Mouse (Mus musculus): ENCODE measurements around the gene Sorcs3. TPM values are rescaled to one million over a fixed set of nuclear protein-coding genes. Genes with fewer than 3 reads are reported as not detected.
A peak's percentile ranks its signal among the peaks of the same experiment; 100 is the strongest.

The Sorcs3 gene
- total RNA-seq, 2 experiments from 2014 or later, result 0.06 to 0.18 TPM

DNA sequence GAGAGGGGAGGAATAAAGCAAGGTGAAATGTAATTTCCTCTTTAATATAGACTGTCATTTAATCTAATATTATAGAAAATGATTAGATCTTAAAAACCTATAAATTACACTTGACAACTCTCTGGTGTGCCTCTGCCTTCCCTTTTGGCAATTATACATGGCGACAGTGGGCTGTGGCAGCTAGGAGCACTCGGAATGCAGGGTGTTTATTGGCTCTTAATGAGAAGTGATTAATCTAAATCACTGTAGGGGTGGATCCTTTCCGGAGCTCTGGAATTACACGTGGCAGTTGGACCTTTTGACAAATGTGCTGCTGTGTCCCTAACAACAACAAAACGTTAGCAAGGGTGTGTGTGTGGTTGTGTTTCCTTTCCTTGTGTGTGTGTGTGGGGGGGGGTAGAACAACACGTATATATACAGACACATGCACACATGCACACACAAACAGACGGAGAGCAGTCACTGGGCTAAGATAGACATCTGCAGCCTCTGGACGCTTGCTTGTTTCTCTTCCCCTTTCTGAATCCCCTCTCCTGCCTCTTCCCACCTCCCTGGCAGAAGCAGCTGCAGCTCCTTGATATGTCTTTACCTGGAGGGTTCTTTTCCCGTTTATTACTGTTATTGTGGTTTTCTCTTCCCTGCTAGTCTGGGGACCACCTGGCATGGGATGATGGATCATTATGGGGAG is 318.8 kb downstream of the Sorcs3 start:
- DNase-seq, result no peak

DNA sequence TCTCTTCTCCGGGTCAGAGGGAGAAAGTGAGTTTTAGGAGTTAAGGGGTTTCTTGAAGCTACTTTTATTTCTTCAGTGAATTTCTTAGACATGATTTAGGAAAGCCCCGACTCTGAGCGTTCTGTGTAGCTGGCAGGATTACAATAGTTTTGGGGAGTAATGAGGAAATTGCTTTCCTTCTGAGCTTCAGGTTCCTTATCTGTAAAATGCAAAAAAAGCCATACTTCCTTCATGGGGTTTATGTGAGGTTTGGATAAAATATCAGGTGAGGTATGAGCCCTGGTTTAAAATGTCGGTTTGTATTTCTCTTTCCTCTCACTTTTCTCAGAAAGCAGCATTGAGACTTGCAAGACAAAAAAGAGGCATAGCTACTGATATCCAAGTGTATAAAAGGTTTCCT is 327.8 kb downstream of the Sorcs3 start:
- no peak for DNase-seq

DNA sequence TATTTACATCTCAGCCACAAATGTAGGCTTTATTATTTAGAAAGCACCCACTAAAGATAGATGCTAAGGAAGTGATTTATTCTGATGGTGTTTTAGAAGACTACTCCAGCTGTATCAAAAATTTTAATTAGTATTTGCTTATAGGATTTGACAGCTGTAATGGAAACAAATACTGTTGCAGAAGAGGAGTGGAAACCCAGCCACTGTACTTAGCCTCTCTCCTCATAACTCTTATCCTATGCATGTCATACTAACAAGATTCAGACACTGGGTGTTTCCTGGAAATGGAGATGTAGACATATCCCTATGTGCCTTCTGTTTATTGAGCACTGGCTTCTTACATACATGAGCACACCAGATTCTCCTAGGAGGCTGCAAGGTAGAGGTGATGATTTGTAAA is 338.5 kb downstream of the Sorcs3 start:
- DNase-seq, result no peak

DNA sequence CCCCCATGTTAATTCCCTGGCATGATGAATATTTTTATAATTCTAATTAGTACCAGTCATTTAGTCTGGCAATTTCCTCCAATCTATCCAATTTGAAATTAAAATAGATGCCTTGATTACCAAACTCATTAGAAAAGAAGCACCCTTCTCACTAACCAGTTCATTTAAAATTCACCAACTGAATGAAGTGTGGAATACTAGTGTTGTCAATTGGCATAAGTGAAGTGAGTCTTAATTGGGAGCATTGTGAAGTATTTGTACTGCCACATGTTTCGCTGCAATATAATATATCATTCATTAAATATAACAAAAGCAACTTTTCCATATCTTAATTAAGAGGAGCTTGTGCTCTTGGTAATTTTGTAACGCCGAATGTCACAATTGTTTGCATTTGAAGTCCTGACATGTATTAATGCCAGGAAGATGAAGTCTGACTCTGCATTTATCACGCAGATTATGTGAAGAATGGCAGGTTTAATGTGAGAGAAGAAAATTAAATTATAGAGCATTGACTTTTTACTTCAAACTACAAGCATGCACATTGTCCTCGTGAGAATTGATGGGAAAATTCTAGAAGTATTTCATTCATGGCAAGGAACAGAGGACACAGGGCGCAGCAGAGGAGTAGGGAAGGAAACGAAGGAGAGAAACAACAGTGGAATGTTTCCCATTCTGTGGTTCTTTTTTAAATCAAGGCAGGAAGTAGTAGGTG is 339.8 kb downstream of the Sorcs3 start:
- no peak for DNase-seq

DNA sequence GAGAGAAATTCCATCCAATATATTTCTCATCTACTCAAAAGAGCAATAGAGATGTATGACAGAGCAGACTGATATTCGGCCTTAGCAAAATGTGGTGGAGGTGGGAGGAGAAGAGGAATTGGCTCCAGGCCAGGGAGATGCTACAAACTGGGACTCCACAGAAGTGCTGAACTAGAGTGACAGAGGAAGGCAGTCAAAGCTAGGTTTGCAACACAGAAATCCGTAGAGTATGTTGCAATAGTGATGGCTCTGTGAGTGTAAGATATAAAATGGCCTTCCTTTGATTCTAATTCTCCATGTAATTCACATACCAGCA is 340.3 kb downstream of the Sorcs3 start:
- DNase-seq, result no peak

DNA sequence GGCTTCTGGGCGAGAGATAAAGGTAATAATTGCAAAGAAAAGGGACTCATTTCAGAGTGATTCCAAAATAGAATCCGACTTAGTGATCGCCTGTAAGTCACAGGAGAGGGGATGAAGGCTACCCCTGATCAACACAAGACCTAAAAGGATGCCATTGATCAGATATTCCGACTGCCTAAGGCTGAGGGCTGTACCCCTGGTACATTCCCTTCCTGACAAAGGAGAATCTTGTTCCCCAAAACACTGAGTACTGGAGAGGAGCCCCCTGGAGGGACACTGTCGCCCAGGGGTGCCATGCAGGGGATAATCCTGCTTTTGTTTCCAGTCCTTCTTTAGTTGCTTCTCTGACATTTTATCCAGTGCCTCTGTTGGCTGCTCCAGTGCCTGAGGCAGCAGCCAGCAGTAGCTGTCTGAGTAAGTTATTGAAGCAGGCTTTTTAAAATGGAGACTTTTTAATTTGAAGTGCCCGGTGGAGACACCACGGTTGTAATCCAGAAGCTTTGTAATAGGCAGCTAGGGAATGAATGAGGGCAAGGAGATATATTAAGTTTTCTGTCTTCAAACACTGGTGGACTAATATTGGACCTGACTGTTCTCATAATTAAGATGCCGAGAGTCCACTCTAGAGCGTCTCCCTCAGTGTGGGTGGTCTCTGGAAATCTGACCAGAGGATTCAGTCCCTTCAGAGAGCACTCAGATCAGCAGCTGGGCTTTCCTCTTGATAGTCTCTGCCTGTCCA is 342.5 kb downstream of the Sorcs3 start:
- no peak for DNase-seq

DNA sequence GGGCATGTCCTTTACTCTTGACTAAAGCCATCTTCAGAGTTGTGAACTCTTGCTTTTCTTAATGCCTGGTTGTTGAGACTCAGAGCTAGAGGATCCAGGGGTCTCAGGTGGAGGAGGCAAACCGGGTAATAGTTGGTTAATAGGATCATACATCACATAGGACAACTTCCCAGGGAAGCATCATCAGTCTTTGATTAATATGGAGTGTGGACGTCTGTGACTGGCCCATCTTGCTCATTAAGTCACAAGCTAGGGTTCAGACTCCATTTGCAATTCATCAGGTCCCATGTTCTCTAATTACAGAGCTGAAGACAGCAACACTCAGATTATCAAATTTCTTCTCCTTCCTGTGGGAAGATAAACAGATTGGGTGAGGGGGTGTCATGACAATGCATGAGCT is 353.6 kb downstream of the Sorcs3 start:
- DNase-seq, result no peak

DNA sequence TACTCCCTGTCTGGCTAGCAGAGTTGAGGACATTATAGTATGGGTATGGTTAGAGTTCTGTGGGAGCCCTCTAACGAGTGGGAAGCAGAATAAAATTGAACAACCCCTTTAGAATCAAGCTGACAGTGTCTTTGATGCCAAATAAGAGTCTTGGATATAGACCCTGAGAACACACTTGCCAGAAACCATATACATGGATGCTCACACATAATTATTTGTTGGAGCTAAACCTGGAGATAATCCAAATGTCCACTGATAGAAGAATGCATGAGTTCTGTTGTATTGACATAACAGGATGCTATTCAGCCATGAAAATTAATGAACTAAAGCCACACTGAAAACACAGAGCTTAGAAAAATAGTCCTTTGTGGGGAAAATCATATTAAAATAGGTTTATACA is 369.9 kb downstream of the Sorcs3 start:
- no peak for DNase-seq

DNA sequence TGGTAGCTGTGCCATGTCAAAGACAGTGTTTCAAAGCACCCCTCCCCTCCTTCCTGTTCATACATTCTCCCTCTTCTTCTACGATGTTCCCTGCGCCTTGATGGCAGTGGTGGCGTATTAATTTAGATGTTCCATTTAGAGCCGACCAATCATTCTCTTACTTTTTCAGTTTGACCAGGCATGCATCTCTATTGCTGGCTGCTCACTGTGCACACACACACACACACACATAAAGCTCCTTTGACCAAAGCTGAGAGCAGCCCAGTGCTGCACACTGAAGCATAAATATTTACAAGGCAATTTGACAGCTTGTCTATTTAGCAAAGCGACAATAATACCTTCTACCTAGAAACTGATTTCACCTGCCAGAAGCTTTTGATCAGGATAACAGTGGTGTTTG is 371.3 kb downstream of the Sorcs3 start:
- no peak for DNase-seq

DNA sequence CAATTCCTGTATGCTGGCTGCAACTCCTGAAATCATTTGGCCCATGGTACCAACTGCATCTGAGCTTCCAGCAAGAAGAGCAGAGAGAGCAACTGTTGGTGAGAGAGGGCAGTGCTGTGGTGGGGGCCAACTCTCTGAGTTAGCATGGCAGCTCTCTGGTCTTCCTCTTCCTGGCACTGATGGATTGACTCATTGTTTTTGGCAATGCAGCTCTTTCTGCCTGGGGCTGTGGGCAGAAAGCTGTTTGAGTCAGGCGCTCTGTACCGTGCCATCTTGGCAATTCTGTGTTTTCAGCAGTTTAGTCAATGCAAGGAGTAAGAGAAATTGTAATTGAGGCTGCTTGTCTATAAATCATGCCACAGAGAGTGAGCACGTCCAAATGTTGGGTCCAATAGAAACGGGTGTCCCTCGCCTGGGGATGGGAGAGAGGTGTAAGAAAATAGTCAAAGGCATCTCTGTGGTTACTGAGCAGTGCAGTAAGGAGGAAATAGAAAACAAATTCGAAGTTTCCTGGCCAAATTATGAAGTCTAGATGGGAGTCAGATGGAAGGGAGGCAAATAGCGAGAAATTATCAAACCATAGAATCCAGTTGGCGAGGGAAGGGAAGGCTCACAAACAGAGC is 379.2 kb downstream of the Sorcs3 start:
- no peak for DNase-seq

DNA sequence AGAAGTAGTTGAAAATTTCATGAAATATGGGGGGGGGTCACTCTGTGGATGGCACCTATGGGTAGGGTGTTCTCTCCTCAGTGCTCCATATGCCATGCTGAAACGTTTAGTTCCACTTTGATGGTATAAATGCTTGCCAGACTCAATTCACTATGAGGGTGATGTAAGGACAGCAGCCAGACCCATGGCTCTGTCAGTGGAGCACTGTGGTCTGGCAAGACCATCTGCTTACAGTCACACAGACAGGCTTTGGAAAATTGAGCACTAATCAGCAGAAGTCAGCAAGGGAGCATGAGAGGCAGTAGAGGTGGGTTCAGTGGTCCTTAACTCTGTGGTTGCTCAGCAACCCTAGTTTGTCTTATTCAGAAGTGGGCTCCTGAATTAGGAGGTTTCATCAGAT is 411.1 kb downstream of the Sorcs3 start:
- DNase-seq, result no peak

DNA sequence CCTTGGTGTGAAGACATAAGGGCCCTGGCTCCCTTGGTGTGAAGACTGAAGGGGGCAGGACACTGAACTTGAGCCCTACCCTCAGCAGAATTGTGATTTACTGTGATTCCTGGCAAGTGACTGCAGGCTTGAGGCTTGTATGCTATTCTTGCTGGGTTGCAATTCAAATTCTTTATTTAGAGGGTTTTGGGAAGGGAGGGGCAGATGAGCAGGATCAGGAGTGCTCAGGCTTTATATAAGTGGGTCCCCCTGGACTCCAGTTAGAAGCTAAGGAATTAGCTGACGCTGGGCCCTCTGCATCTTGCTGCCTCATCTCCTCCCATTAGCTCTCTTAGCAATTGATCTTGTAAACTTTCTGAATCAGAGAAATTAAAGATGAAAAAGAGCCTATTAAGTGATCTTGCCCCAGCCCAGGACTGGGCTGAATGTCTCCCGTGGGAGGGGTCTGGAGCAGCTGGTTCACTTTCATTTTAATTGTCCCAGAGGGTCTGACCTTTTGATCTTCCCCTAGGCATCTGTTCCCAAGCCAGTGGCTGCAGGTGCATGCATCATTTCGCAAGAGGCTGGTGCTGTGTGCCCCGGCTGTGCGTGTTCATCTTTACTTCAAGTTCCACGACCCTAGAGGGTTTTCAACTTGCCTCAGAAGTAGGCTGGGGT is 425.0 kb downstream of the Sorcs3 start:
- DNase-seq, result no peak

DNA sequence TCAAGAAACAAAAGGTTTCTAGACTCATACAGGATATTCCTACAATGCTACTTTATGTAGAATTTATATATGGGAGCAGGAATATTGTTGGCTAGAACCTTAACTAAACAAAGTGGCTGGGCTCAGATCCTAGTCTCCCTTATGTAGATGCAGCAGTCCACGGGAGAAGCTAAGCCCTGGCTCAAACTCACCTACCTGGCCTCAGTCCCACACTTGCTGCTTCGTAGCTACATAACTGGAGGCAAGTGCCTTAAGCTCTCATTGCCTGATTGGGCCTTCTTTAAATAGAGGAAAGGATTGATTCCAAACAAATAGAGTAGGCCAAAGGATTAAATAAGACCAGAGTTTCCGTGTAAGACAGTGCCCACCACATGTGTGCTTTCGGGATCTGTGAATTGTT is 436.7 kb downstream of the Sorcs3 start:
- no peak for DNase-seq

DNA sequence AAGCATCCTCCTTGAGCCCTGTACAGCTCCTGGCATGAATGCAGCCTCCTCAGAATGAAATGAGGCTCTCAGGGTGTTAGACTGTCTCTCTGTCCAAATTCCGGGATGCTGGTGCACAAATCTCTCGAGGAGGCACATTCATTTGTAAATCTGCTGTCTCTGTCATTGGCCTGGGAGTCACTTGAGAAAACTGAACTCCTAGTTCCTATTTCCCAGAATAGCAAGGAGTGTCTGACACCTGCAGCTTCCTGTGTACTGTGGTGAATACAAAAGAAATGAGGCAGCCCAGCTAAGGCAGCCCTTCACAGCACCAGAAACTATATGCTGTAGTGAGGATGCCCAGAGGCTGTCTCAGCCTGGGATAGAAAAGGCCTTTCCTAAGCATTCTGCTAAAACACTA is 444.1 kb downstream of the Sorcs3 start:
- DNase-seq, result no peak

DNA sequence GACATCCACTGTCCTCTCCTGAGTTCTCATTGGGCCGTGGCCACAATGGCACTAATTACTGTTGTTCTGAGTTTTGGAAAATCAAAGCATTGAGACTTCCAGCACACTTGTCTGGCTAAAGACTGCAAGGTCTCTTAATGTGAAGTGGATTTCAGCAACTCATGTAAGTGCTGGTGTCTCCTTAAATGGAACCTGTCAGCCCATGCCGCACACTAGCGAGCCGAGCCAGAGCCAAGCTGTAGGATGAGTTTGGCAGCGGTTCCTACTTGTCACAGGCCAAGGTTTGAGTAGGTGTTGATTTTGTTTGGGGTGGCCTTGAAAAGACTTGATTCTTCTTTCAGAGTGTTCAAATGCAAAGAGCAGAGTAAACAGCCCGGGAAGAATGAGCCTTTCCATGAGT is 445.8 kb downstream of the Sorcs3 start:
- DNase-seq, result no peak

DNA sequence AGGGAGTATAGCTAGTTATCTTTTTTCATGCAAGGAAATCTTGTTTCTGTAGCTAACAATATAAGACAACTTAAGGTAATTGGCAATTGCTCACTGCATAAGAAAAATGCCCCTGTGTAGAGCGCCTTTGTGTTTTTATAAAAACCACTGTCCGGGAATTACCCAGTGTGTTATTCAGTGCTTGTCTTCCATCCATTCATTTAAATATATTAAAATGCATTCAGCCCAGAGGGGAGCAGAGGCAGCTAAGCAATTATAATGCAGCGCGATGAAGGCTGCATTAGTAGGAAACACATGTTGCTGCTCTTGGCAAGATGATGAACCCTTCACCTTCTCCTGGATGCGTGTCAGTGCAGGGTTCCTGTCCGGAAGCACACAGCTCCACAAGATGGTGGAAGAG is 454.4 kb downstream of the Sorcs3 start:
- no peak for DNase-seq

DNA sequence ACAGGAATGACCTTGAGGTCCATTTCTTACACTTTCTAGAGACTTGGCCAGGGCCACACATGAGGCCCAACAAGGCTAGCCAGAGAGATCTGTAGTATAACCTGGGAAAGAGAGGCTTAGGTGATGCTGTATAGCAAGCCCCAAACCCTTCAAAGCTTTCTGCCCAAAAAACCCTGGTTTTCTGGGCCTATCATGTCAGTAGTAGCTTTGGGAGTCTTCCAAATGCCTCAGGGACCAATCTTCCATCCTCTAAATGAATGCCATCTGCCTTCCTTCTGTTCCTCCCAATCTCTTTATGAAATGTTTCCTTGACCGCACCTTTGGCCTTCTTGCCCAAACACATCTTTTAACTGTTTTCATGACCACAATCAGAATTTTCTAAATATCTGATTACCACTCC is 474.1 kb downstream of the Sorcs3 start:
- no peak for DNase-seq

DNA sequence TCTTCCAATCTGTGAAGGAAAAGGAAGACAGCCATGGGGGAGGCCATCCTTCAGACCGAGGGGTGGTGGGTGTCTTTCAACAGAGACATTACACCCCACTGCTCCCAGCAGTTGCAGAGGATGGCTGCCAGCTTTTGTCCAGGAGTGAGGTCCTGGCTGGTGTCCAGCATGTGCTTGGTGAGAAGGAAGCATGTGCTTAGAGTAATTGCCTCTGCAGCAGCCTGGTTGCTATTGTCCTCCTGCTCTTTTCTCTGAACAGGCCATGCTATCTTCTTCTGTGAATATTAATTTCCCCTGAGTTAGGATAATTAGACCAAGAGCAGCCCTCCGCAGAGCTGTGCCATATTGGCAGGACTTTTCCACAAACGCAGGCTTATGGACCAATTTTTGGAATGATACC is 476.7 kb downstream of the Sorcs3 start:
- peak; percentile 10 for DNase-seq

DNA sequence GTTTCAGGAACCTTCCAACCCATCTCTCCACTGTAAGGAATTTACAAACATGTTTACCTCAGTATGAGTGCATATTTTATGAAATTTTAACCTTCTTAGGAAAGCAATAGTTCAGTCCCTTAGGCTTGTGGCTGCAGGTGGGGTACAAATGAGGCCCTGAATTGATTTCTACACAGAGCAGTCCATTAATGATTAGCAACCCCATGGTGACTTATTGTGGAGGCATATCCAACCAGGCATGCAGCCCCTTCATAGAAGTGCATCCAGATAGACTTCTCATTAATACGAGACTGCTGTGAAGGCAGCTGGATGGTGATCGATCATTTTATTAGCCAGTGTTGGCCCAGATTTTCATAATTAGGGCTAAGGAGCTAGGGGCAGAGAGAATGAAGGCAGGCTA is 480.5 kb downstream of the Sorcs3 start:
- DNase-seq, result no peak

DNA sequence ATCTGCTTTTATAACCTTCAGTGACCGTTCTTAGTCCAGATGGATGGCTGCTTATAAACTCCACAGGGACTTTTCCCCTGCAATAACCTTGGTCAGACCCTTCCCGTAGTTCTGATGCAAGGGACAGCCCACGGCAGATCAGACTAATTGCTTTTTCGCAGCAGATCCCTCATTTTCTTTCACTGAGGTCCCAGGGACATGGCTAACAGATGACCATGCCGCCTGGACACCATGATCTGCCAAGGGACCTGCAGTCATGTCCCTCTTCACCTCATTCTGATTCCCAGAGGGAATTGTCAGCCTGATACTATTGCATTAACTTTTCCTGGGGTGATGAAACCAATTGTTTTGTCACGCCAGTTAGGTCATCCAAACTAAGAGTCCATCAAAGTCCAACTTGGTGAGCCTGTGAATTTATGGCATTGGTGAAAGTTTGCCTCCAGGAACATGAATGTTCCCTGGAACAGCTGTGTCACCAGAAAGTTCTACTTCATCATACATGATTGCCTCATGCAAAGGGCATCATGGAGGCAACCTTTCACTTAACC is 494.4 kb downstream of the Sorcs3 start:
- peak; percentile 2 for DNase-seq

DNA sequence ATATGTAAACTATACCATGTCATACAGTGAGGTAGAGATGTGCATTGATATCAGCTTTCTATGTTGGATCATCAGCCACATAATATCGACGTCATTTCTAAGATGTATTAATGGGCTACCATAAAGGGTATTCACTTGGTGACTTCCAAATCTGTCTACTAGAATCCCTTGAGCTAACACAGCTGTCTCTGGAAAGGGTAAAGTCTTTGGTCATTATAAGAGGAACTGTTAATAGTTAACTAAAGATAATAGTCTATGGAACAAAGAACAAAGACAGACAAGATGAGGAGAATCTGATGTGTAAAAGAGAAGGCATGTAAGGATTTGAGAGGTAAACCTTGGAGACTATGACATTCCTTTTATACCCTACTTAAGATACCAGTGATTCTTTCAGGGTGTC is 497.9 kb downstream of the Sorcs3 start:
- DNase-seq, result no peak

DNA sequence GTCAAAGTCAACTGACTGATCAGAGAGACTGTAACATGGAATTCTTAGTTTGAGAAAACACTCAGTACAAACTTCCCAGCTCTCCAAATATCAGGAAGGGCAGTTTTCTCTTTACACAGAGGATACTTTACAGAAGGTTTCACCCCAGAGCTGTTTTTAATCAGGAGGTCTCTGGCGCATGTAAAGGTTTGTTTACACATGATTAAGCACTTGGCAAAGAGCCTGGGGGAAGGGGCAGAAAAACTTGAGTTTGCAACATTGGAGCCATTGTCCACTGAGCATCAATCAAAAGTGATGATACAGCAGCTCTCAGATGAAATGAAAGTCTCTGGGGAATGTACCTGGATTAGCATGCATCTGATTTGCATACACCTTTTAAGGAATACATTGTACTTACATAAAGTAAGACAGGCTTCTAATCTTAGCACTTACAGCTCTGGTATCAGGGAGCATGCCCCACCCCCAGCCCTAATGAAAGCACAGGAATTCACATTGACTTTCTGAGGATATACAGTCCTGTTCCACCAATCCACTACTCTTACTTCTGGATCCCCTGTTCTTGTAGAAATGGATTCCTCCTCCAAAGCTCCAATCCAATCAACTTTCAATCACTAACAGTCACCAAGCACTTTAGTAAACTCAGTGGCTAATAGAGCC is 500.6 kb downstream of the Sorcs3 start:
- no peak for DNase-seq
